Mouse (Mus musculus) ES-Bruce4 (cell line): Measurements from ENCODE around the gene Zfp839. TPM values are rescaled to one million over a fixed set of nuclear protein-coding genes. Genes with fewer than 3 reads are reported as not detected.

Source experiments
- H3K27ac ChIP-seq: 2 replicates; pipeline ENCODE4 v1.5.1; 2012; ENCODE audit warnings: low read length, inconsistent platforms; ENCODE audit not compliant: insufficient read depth
- H3K27me3 ChIP-seq: 2 replicates; pipeline ENCODE4 v1.6.1; 2012; ENCODE audit warnings: mild to moderate bottlenecking, low read length, inconsistent platforms; ENCODE audit not compliant: control insufficient read depth, poor library complexity, insufficient read depth, severe bottlenecking
- H3K36me3 ChIP-seq: 2 replicates; pipeline ENCODE4 v1.6.1; 2012; ENCODE audit warnings: inconsistent platforms, mild to moderate bottlenecking, low read length, moderate library complexity; ENCODE audit not compliant: control insufficient read depth, poor library complexity, insufficient read depth, severe bottlenecking
- H3K4me1 ChIP-seq: one replicate; pipeline ENCODE4 v1.8.1; 2011; ENCODE audit warnings: low read length; ENCODE audit not compliant: control insufficient read depth, insufficient read depth
- H3K4me3 ChIP-seq: 2 replicates; pipeline ENCODE4 v1.5.1; 2011; ENCODE audit warnings: low read depth, mild to moderate bottlenecking, low read length
- H3K9ac ChIP-seq: 2 replicates; pipeline ENCODE4 v1.6.1; 2012; ENCODE audit warnings: low read depth, mild to moderate bottlenecking, inconsistent platforms; ENCODE audit not compliant: poor library complexity, severe bottlenecking
- H3K9me3 ChIP-seq: replicated peaks from 2 replicates; pipeline ENCODE4 v1.6.1; 2012; ENCODE audit warnings: mild to moderate bottlenecking, low read length, inconsistent platforms; ENCODE audit not compliant: control insufficient read depth, poor library complexity, insufficient read depth, severe bottlenecking
- CTCF ChIP-seq: IDR thresholded peaks from one replicate; pipeline ENCODE4 v1.8.1; 2011; ENCODE audit warnings: low read depth, low read length
- EP300 ChIP-seq: IDR thresholded peaks from 2 replicates; pipeline ENCODE4 v1.6.1; 2011; ENCODE audit warnings: low read depth, low read length; ENCODE audit not compliant: insufficient read depth
- POLR2A ChIP-seq: IDR thresholded peaks from one replicate; pipeline ENCODE4 v1.8.1; 2011; ENCODE audit warnings: low read length; ENCODE audit not compliant: insufficient read depth
- polyA plus RNA-seq: library from polyadenylated mRNA; stranded (reverse); fragments of >200 nt; gene quantifications from 2 replicates; pipeline ENCODE4 v1.2.4, GENCODE M21; 2011; ENCODE audit warnings: low read depth; ENCODE audit not compliant: missing spikeins, insufficient read depth, insufficient read length

The Zfp839 gene
- polyA plus RNA-seq, 1 experiment: 12.6 TPM

DNA sequence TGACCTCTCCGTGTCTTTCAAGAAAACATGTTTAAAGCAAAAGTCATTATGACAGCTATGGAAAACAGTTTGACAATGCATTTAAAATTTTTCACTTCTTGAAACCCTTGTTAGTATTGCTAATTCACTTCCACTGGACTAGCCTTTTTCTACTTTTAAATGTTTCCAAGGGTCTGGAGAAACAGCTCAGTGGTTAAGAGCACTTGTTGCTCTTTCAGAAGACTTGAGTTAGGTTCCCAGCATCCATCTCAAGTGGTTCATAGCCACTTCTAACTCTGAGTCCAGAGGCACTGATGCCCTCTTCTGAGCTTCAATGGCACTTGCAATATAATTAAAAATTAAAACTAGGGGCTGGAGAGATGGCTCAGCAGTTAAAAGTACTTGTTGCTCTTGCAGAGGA lies 41.8 kb downstream of the Zfp839 start:
- Histone ChIP-seq H3K27ac (no peak overlapping the region), H3K27me3 (no peaks in the 10 kb centered on the region), H3K36me3 (no peaks in the 10 kb centered on the region), H3K9ac (no peak overlapping the region), H3K4me1 (no peaks in the 10 kb centered on the region), H3K4me3 (no peak overlapping the region), H3K9me3 (no peaks in the 10 kb centered on the region)
- TF ChIP-seq POLR2A: no peak
- no peak for TF ChIP-seq EP300
- TF ChIP-seq CTCF: no peak

DNA sequence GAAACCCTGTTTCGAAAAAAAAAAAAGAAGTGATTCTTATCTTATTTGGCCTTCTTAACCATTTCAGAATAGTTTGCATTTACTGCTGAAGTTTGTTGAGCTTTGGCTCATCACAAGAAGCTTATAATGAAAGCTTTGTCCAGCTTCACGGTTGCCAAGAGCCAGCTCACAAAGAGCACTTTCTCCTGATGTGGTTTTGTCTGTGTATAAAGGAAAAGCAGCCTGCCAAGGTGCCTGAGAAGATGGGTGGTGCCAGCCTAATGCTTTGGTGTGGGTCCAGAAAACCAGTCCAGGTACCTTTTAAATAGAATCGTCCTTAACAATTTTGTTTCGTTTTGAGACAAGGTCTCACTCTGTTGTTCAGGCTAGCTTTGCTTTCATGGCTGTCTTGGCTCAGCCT lies 52.1 kb downstream of the Zfp839 start:
- no peaks in the 10 kb centered on the region for H3K36me3 ChIP-seq
- H3K27me3 ChIP-seq: no peaks in the 10 kb centered on the region
- H3K27ac ChIP-seq: no peak overlapping the region
- TF ChIP-seq CTCF (no peak), EP300 (no peak), POLR2A (no peak)
- no peaks in the 10 kb centered on the region for H3K9me3 ChIP-seq
- H3K4me1 ChIP-seq: no peaks in the 10 kb centered on the region
- H3K9ac ChIP-seq: no peak overlapping the region
- H3K4me3 ChIP-seq: no peak overlapping the region

DNA sequence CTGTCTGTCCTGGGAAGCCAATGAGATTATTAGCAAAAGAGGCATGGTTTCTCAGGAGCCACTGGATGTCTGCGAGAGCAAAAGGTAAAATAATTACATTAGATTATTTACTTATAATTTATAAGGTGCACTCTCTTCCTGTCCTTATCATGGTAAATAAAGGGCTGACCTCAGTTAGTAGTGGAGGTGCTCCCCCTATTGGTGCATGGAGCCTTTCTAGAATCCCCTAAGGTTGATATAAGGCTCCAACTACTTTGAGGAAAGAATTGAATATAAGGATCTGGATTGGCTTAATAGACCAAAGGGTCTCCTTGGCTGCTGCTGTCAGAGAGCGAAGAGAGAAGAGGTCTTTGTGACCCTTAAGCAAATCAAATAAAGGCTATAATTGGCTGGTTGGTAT lies 53.5 kb downstream of the Zfp839 start:
- no peaks in the 10 kb centered on the region for H3K4me1 ChIP-seq
- no peak overlapping the region for H3K4me3 ChIP-seq
- no peak overlapping the region for H3K9ac ChIP-seq
- H3K27me3 ChIP-seq: no peaks in the 10 kb centered on the region
- H3K36me3 ChIP-seq: no peaks in the 10 kb centered on the region
- H3K27ac ChIP-seq: no peak overlapping the region
- no peak for TF ChIP-seq EP300
- no peak for TF ChIP-seq CTCF
- no peaks in the 10 kb centered on the region for H3K9me3 ChIP-seq

DNA sequence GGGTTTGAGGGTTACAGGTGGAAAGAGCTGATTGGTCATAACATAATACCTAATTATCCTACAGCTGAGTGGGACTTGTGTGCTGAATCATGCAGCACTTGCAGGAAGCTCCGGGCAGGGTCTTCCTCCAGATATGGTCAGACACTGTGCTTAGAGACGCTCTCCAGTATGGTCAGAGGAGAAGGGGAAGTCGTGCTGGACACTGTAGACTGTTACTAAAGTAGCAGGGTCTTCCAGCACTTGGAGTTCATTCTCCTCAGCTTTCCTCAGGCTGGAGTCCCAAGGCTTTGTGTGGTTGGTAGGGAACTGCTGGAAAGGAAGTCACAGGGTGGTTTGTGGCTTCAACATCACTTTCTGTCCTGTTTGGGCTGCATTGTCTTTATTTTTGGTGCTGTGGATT lies 57.8 kb downstream of the Zfp839 start:
- H3K9ac ChIP-seq: no peak overlapping the region
- no peaks in the 10 kb centered on the region for H3K27me3 ChIP-seq
- H3K9me3 ChIP-seq: no peaks in the 10 kb centered on the region
- H3K36me3 ChIP-seq: no peaks in the 10 kb centered on the region
- no peak overlapping the region for H3K4me3 ChIP-seq
- no peak for TF ChIP-seq CTCF
- no peak for TF ChIP-seq EP300
- TF ChIP-seq POLR2A: no peak
- H3K4me1 ChIP-seq: no peaks in the 10 kb centered on the region
- H3K27ac ChIP-seq: no peak overlapping the region

DNA sequence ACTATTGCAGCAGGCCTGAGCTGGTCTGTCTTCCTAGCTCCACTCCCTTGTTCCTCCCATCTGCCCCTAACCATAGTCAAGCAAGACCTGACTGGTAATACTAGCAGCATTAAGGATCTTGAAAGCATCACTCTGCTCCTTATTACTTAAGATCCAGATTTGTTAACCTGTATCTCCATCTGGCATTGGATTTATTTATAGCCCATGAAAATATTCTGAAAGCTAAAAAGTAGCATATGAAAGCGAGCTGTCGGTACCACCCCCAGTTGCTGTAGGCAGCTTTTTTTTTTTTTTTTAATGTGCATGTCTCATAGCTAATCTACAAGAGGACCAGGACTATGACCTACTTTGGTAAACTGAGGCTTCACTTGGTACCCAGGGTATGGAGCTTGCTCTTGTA lies 59.9 kb downstream of the Zfp839 start:
- Histone ChIP-seq H3K36me3 (no peaks in the 10 kb centered on the region), H3K27ac (no peak overlapping the region), H3K9ac (no peak overlapping the region), H3K4me1 (no peaks in the 10 kb centered on the region), H3K27me3 (no peaks in the 10 kb centered on the region), H3K9me3 (no peaks in the 10 kb centered on the region), H3K4me3 (no peak overlapping the region)
- TF ChIP-seq EP300 (no peak), CTCF (no peak), POLR2A (no peak)

DNA sequence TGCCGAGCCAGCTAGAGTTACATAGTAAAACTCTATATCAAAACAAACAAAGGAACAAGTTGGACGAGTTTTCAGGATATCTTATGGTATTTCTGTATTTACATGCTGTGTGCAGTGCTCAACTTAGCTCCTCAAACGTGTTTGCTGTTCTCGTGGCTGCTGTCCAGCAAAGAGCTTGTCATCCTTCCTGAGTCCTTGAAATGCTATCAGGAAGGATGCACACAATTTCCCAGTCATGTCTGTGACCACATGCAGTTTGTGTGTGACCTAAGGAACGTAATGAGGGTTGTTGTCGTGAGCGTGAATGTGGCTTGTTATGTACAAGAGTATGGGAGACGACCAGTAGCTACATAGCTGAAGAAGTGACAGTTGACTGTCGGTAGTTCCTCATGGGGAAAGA lies 65.7 kb downstream of the Zfp839 start:
- 0 out of 2 replicates have a peak, but pooled peaks cover 3% of the 10 kb centered on the region for H3K36me3 ChIP-seq
- no peak overlapping the region for H3K9ac ChIP-seq
- H3K4me3 ChIP-seq: no peak overlapping the region
- no peaks in the 10 kb centered on the region for H3K27me3 ChIP-seq
- no peaks in the 10 kb centered on the region for H3K4me1 ChIP-seq
- no peaks in the 10 kb centered on the region for H3K9me3 ChIP-seq
- no peak overlapping the region for H3K27ac ChIP-seq
- no peak for TF ChIP-seq EP300
- no peak for TF ChIP-seq CTCF
- no peak for TF ChIP-seq POLR2A

Other genes starting within 250 kb of the Zfp839 start
- 145 and 165 TPM in 2 replicates for gene Dync1h1, start 248.8 kb upstream of the Zfp839 start, polyA plus RNA-seq
- gene 1700001K19Rik, start 167.6 kb upstream of the Zfp839 start, polyA plus RNA-seq: not detected in 2 replicates
- 4,323 and 4,421 TPM in 2 replicates for gene Hsp90aa1, start 147.5 kb upstream of the Zfp839 start, polyA plus RNA-seq
- gene Wdr20, start 112.3 kb upstream of the Zfp839 start, polyA plus RNA-seq: 32.7 and 36.4 TPM in 2 replicates
- gene Mok, start 9.3 kb upstream of the Zfp839 start, polyA plus RNA-seq: 33.4 and 35.8 TPM in 2 replicates
- 76.3 and 77.6 TPM in 2 replicates for gene Cinp, start 38.9 kb downstream of the Zfp839 start, polyA plus RNA-seq
- gene Tecpr2, start 39.0 kb downstream of the Zfp839 start, polyA plus RNA-seq: 7.1 and 7.3 TPM in 2 replicates
- gene Ankrd9, start 128.8 kb downstream of the Zfp839 start, polyA plus RNA-seq: 4.3 and 4.9 TPM in 2 replicates
- gene Rcor1, start 189.1 kb downstream of the Zfp839 start, polyA plus RNA-seq: 31.8 and 34.4 TPM in 2 replicates